Mouse (Mus musculus) ES-E14 (cell line): ENCODE data around the gene Cox10. TPM values are rescaled to one million over a fixed set of nuclear protein-coding genes. Genes with fewer than 3 reads are reported as not detected.

Experiments used
- DNase-seq: peaks from one replicate; pipeline ENCODE4 v3.0.0-alpha.2; 2013; ENCODE audit warnings: low read depth, low spot score
- H3K27ac ChIP-seq: 2 replicates; pipeline ENCODE4 v1.5.1; 2012; ENCODE audit warnings: low read depth, mild to moderate bottlenecking, low read length, moderate library complexity, mixed read lengths; ENCODE audit not compliant: poor library complexity, insufficient read depth, severe bottlenecking
- H3K36me3 ChIP-seq: 2 replicates; pipeline ENCODE4 v1.6.1; 2012; ENCODE audit warnings: mild to moderate bottlenecking, low read length, moderate library complexity, mixed read lengths; ENCODE audit not compliant: control insufficient read depth, poor library complexity, insufficient read depth, severe bottlenecking
- H3K4me1 ChIP-seq, 2 experiments: fragments of 150-350 bp in 1 of 2; sonication (generic) in 1 of 2; 2 replicates each; pipeline ENCODE4 v1.6.1; 2012; ENCODE audit warnings: low read length in 2 of 2, mild to moderate bottlenecking in 1 of 2, mixed read lengths in 1 of 2; ENCODE audit not compliant: control insufficient read depth in 2 of 2, insufficient read depth in 2 of 2, poor library complexity in 1 of 2
- H3K4me3 ChIP-seq, 2 experiments: fragments of 150-350 bp in 1 of 2; sonication (generic) in 1 of 2; 2 replicates each; pipeline ENCODE4 v1.5.1; 2012; ENCODE audit warnings: low read length in 2 of 2, low read depth in 1 of 2, mild to moderate bottlenecking in 1 of 2, mixed read lengths in 1 of 2; ENCODE audit not compliant: insufficient read depth in 1 of 2, poor library complexity in 1 of 2, severe bottlenecking in 1 of 2
- H3K9ac ChIP-seq: 2 replicates; pipeline ENCODE4 v1.6.1; 2012; ENCODE audit warnings: low read depth, mild to moderate bottlenecking, low read length, mixed read lengths; ENCODE audit not compliant: poor library complexity, insufficient read depth, severe bottlenecking
- H3K9me3 ChIP-seq: fragments of 150-350 bp; sonication (generic); 2 replicates; pipeline ENCODE4 v1.6.1; 2012; ENCODE audit warnings: low read depth, mild to moderate bottlenecking, low read length; ENCODE audit not compliant: control insufficient read depth, insufficient read depth
- CHD2 ChIP-seq: IDR thresholded peaks from 2 replicates; pipeline ENCODE4 v1.6.1; 2014; ENCODE audit warnings: mild to moderate bottlenecking, low read depth, low read length, inconsistent platforms
- HCFC1 ChIP-seq: IDR thresholded peaks from 2 replicates; pipeline ENCODE4 v1.6.1; 2012; ENCODE audit warnings: low read length, inconsistent platforms, borderline replicate concordance; ENCODE audit not compliant: insufficient read depth
- MAFK ChIP-seq: IDR thresholded peaks from 2 replicates; pipeline ENCODE4 v1.6.1; 2014; ENCODE audit warnings: mild to moderate bottlenecking, low read depth, low read length, inconsistent platforms; ENCODE audit not compliant: insufficient read depth
- ZC3H11A ChIP-seq: IDR thresholded peaks from 2 replicates; pipeline ENCODE4 v1.6.1; 2012; ENCODE audit warnings: low read depth, mild to moderate bottlenecking, inconsistent platforms, low read length, borderline replicate concordance
- ZNF384 ChIP-seq: IDR thresholded peaks from 2 replicates; pipeline ENCODE4 v1.6.1; 2012; ENCODE audit warnings: low read depth, low read length, inconsistent platforms
- in situ Hi-C, 2 experiments: fragments of 600-800 bp; cut with MboI; formaldehyde crosslinking; loops; one replicate each; pipeline ENCODE4 v1.15.1; 2025; ENCODE audit warnings: low sequenced_read_pairs in 2 of 2, inconsistent platforms in 1 of 2; ENCODE audit not compliant: unreplicated experiment in 2 of 2
- total RNA-seq: library from RNA; depleted of rRNA; stranded (reverse); fragments of 300-350 nt; gene quantifications from 2 replicates; pipeline ENCODE4 v1.2.3, GENCODE M21; 2012

Cox10 gene
- total RNA-seq, 1 experiment: 24.8 TPM

- no peak for DNase-seq
- no peaks in the 10 kb centered on the region for H3K9me3 ChIP-seq
- no peak for TF ChIP-seq HCFC1
- TF ChIP-seq ZC3H11A: no peak
- no peak for TF ChIP-seq MAFK
- no peak for TF ChIP-seq CHD2
- no peak for TF ChIP-seq ZNF384
- H3K4me1 ChIP-seq: peaks cover 0 to 5% of the 10 kb centered on the region in 2 experiments; a peak in 1 of 4 replicates
- no peaks in the 10 kb centered on the region for H3K36me3 ChIP-seq
- in situ Hi-C loops: no loop called here
- H3K9ac ChIP-seq: no peak overlapping the region
- no peak overlapping the region for H3K4me3 ChIP-seq
- H3K27ac ChIP-seq: no peak overlapping the region
These were observed 43.0 kb downstream of the Cox10 start for GRCm38 (mm10) chr11:64036306-64036705.

DNA sequence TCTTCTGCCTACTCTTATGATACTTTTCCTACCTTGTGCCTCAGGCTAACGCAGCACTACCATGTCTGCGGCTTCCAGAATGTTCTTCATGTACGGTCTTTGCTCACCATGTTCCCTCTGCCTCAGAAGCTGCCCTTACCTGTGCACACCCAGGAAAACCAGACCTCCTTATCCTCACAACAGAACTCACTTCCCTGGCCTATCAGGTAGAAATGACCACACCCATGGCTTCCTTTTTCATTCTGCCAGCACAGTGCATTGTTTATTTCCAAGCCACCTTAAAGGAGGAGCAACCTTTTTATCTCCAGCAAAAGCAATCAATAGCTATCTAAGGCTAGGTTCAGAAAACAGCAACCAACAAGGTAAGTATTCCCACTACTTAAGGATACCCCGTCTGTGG, 43.6 kb downstream of the Cox10 start:
- Histone ChIP-seq H3K9me3 (no peaks in the 10 kb centered on the region), H3K36me3 (no peaks in the 10 kb centered on the region), H3K4me3 (no peak overlapping the region), H3K4me1 (peaks cover 0 to 5% of the 10 kb centered on the region in 2 experiments; a peak in 1 of 4 replicates), H3K9ac (no peak overlapping the region), H3K27ac (no peak overlapping the region)
- no peak for TF ChIP-seq MAFK
- TF ChIP-seq ZC3H11A: no peak
- TF ChIP-seq HCFC1: no peak
- TF ChIP-seq ZNF384: no peak
- TF ChIP-seq CHD2: no peak
- in situ Hi-C loops: no loop called here
- no peak for DNase-seq

DNA sequence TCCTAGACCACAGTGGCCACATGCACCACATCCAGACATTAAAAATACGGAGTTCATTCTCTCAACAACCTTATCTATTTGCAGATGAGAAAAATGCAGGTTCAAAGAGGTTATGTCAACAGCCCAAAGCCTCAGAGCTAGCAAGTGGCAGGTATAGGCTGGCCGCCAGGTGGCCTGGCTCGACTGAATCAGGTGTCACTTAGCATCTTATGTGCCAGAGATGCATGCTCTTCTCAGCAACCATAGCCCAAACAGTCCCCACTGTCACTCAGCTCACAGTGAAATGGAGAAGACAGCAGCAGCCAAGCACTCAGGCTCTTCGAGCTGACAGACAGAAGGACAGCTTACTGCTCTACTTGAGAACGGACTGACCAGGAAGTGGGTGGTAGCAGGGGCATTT, 44.6 kb downstream of the Cox10 start:
- in situ Hi-C loops: no loop called here
- Histone ChIP-seq H3K36me3 (peaks cover 2% of the 10 kb centered on the region; the same call in 1 of the 2 replicates), H3K9ac (no peak overlapping the region), H3K27ac (no peak overlapping the region), H3K9me3 (no peaks in the 10 kb centered on the region), H3K4me3 (no peak overlapping the region), H3K4me1 (peaks cover 0 to 5% of the 10 kb centered on the region in 2 experiments; a peak in 1 of 4 replicates)
- TF ChIP-seq MAFK (no peak), ZC3H11A (no peak), ZNF384 (no peak), CHD2 (no peak), HCFC1 (no peak)
- DNase-seq: no peak

DNA sequence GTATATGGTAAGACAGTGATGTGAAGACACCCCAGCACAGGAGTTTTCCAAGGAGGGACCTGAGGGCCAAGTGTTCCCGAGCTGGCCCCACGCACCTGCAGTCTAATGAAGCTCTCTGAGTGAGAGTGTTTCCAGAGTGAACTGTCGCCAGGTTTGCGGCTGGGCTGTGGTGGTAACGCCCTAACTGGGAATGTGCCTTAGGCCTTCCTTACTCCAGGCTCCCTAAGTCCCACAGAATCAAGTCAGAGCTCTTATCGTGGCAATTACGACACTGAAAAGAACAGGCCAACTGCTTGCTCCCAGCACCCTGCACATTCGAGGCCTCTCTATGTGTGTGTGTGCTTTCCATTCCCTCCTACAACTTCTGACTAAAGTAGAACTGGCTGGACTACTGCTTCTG, 51.8 kb downstream of the Cox10 start:
- H3K9me3 ChIP-seq: no peaks in the 10 kb centered on the region
- no peak for TF ChIP-seq MAFK
- no peak for TF ChIP-seq ZNF384
- no peak for TF ChIP-seq HCFC1
- TF ChIP-seq ZC3H11A: no peak
- TF ChIP-seq CHD2: no peak
- H3K27ac ChIP-seq: no peak overlapping the region
- peak; percentile 46 for DNase-seq
- no peak overlapping the region for H3K4me3 ChIP-seq
- H3K36me3 ChIP-seq: peaks cover 2% of the 10 kb centered on the region; the same call in 1 of the 2 replicates
- in situ Hi-C loops: no loop called here
- H3K9ac ChIP-seq: no peak overlapping the region
- no peaks in the 10 kb centered on the region; a peak in 1 of 4 replicates for H3K4me1 ChIP-seq

- H3K27ac ChIP-seq: no peak overlapping the region
- no peaks in the 10 kb centered on the region; a peak in 1 of 4 replicates for H3K4me1 ChIP-seq
- TF ChIP-seq ZC3H11A: no peak
- no peak for TF ChIP-seq CHD2
- TF ChIP-seq ZNF384: no peak
- TF ChIP-seq HCFC1: no peak
- TF ChIP-seq MAFK: no peak
- H3K9me3 ChIP-seq: no peaks in the 10 kb centered on the region
- in situ Hi-C loops: no loop called here
- no peak overlapping the region for H3K4me3 ChIP-seq
- no peak for DNase-seq
- H3K9ac ChIP-seq: no peak overlapping the region
- peaks cover 2% of the 10 kb centered on the region; the same call in 1 of the 2 replicates for H3K36me3 ChIP-seq
These were observed 53.4 kb downstream of the Cox10 start for GRCm38 (mm10) chr11:64025843-64026242.
